Mouse (Mus musculus): ENCODE results near the gene Cops2. TPM values are rescaled to one million over a fixed set of nuclear protein-coding genes. Genes with fewer than 3 reads are reported as not detected.

The Cops2 gene
- polyA plus RNA-seq, 1 experiment from 2014 or later, result 115 TPM

DNA sequence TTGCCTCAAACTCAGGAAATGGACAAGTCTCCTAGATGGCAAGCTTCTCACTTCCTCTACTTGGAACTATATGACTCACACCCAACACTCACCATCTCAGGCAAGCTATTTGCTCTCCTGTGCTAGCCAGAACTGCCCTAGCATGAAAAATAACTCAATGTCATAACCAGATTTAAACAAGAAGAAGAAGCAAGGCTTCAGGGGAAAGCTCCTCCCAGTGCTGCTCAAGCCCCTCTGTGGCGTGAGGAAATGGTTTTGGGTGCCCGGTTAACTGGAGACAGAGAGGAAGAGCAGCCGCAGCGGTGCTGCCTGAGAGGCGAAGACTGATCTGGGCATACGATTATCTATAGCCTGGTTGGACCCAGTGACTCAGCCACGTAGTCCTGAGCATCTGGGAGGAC, 67.5 kb downstream of the Cops2 start:
- no peak overlapping the region for H3K9ac ChIP-seq (ENCODE audit: low read length)
- DNase-seq (ENCODE audit: low spot score), result no peak
- H3K27ac ChIP-seq (ENCODE audit: low read depth, low read length), result no peak overlapping the region
- WGBS, result 73% methylated on average over 7 of the region's 7 CpGs
- no peak overlapping the region for H3K4me2 ChIP-seq (ENCODE audit: low read depth)
- H3K4me3 ChIP-seq (ENCODE audit: low read depth, low read length), result no peak overlapping the region
- no peaks in the 10 kb centered on the region for H3K27me3 ChIP-seq (ENCODE audit: control insufficient read depth, insufficient read depth, low read length)
- no peak for ATAC-seq (ENCODE audit: insufficient read depth, low FRiP score, low TSS enrichment)
- H3K36me3 ChIP-seq (ENCODE audit: control insufficient read depth, insufficient read depth, low read length), result no peaks in the 10 kb centered on the region
- H3K4me1 ChIP-seq (ENCODE audit: control insufficient read depth, insufficient read depth, low read length), result no peaks in the 10 kb centered on the region
- H3K9me3 ChIP-seq (ENCODE audit: control insufficient read depth, low read length), result no peaks in the 10 kb centered on the region

DNA sequence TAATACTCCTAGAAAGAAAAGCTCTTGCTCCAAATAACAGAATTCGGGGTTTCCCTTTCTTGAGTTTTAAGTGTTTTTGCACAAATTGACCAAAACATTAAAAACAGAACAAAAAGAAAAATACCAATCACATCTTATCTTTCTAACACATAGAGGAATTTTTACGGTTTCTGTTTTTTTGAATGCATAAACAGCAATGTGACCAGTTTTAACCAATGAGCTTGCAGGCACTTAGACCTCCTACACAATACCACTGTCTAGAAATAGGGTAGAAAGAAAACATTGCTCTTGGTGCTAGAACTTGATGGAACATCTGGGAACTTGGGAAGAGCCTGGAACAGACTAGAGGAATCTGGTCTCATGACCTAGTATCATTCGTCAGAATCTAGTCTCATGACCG, 68.7 kb downstream of the Cops2 start:
- ATAC-seq (ENCODE audit: insufficient read depth, low FRiP score, low TSS enrichment) (no peak), DNase-seq (ENCODE audit: low spot score) (no peak)
- Histone ChIP-seq H3K36me3 (ENCODE audit: control insufficient read depth, insufficient read depth, low read length) (no peaks in the 10 kb centered on the region), H3K27ac (ENCODE audit: low read depth, low read length) (no peak overlapping the region), H3K4me1 (ENCODE audit: control insufficient read depth, insufficient read depth, low read length) (no peaks in the 10 kb centered on the region), H3K9me3 (ENCODE audit: control insufficient read depth, low read length) (no peaks in the 10 kb centered on the region), H3K4me3 (ENCODE audit: low read depth, low read length) (no peak overlapping the region), H3K9ac (ENCODE audit: low read length) (no peak overlapping the region), H3K4me2 (ENCODE audit: low read depth) (no peak overlapping the region), H3K27me3 (ENCODE audit: control insufficient read depth, insufficient read depth, low read length) (no peaks in the 10 kb centered on the region)
- WGBS, result 89% methylated on average over 4 of the region's 4 CpGs

DNA sequence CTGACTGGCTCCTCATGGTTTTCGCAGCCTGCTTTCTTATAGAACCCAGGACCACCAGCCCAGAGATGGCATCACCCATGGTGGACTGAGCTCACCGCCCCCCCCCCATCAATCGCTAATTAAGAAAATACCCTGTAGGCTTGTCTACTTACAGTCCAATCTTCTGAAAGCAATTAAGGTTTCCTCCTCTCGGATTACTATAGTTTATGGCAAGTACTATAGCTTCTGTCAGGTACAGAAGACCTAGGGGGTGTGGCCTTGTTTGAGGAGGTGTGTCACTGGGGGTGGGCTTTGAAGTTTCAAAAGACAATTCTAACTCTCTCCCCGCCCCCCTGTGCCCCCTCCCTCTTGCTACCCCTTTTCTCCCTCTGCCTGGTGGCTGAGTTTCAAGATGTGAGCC, 69.7 kb downstream of the Cops2 start:
- H3K36me3 ChIP-seq (ENCODE audit: control insufficient read depth, insufficient read depth, low read length), result no peaks in the 10 kb centered on the region
- no peak for ATAC-seq (ENCODE audit: insufficient read depth, low FRiP score, low TSS enrichment)

DNA sequence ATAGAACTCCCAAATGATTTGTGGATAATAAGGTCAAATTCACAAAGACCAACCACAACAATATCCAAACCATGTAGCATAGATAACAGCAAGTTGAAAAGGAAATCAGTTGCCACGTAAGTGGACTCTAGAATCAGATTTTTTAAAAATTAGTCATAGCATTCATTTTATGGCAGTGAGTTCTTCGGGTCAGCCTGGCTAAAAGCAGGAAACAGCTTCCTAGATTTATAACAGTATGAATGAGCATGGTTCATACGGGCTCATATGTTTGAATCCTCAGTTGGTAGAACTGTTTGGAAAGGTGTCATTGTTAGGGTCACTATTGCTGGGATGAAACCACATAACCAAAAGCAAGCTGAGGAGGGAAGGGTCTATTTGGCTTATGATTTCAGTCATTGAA, 70.2 kb downstream of the Cops2 start:
- no peak for DNase-seq (ENCODE audit: low spot score)
- H3K4me1 ChIP-seq (ENCODE audit: control insufficient read depth, insufficient read depth, low read length), result no peaks in the 10 kb centered on the region
- H3K27ac ChIP-seq (ENCODE audit: low read depth, low read length), result no peak overlapping the region
- H3K9ac ChIP-seq (ENCODE audit: low read length), result no peak overlapping the region
- WGBS, result 79% methylated on average over 3 of the region's 3 CpGs
- H3K9me3 ChIP-seq (ENCODE audit: control insufficient read depth, low read length), result no peaks in the 10 kb centered on the region
- no peak overlapping the region for H3K4me2 ChIP-seq (ENCODE audit: low read depth)
- H3K36me3 ChIP-seq (ENCODE audit: control insufficient read depth, insufficient read depth, low read length), result no peaks in the 10 kb centered on the region
- H3K27me3 ChIP-seq (ENCODE audit: control insufficient read depth, insufficient read depth, low read length), result no peaks in the 10 kb centered on the region
- H3K4me3 ChIP-seq (ENCODE audit: low read depth, low read length), result no peak overlapping the region
- ATAC-seq (ENCODE audit: insufficient read depth, low FRiP score, low TSS enrichment), result no peak

More for the DNA sequence above, 69.7 kb downstream of the Cops2 start:
- no peak overlapping the region for H3K9ac ChIP-seq (ENCODE audit: low read length)
- H3K4me2 ChIP-seq (ENCODE audit: low read depth), result no peak overlapping the region
- no peak overlapping the region for H3K4me3 ChIP-seq (ENCODE audit: low read depth, low read length)
- H3K27me3 ChIP-seq (ENCODE audit: control insufficient read depth, insufficient read depth, low read length), result no peaks in the 10 kb centered on the region
- 66% methylated on average over 5 of the region's 5 CpGs for WGBS
- H3K27ac ChIP-seq (ENCODE audit: low read depth, low read length), result no peak overlapping the region
- no peak for DNase-seq (ENCODE audit: low spot score)
- no peaks in the 10 kb centered on the region for H3K9me3 ChIP-seq (ENCODE audit: control insufficient read depth, low read length)
- H3K4me1 ChIP-seq (ENCODE audit: control insufficient read depth, insufficient read depth, low read length), result no peaks in the 10 kb centered on the region

DNA sequence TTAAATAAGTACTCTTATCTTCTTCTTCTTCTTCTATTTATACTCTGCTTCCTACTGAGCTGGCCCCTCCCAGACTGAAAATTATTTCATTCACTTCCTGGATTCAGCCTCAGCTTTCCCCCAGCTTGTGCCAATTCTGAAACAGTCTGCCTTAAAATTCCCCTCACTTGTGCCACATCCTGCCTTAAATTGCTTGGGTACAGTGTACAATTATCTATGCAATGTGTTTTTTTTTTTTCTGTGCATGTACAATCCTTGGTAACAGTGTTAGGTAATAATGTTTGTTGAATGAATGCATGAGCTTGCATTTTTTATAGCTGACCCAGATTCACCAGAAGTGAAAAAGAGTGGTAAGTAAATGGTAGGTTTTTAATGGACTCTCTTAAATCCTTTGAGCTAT, 70.6 kb downstream of the Cops2 start:
- no peaks in the 10 kb centered on the region for H3K4me1 ChIP-seq (ENCODE audit: control insufficient read depth, insufficient read depth, low read length)
- H3K27me3 ChIP-seq (ENCODE audit: control insufficient read depth, insufficient read depth, low read length), result no peaks in the 10 kb centered on the region
- H3K4me2 ChIP-seq (ENCODE audit: low read depth), result no peak overlapping the region
- ATAC-seq (ENCODE audit: insufficient read depth, low FRiP score, low TSS enrichment) (no peak), DNase-seq (ENCODE audit: low spot score) (no peak)
- no peak overlapping the region for H3K9ac ChIP-seq (ENCODE audit: low read length)
- H3K27ac ChIP-seq (ENCODE audit: low read depth, low read length), result no peak overlapping the region
- no peaks in the 10 kb centered on the region for H3K36me3 ChIP-seq (ENCODE audit: control insufficient read depth, insufficient read depth, low read length)
- no peaks in the 10 kb centered on the region for H3K9me3 ChIP-seq (ENCODE audit: control insufficient read depth, low read length)
- H3K4me3 ChIP-seq (ENCODE audit: low read depth, low read length), result no peak overlapping the region

DNA sequence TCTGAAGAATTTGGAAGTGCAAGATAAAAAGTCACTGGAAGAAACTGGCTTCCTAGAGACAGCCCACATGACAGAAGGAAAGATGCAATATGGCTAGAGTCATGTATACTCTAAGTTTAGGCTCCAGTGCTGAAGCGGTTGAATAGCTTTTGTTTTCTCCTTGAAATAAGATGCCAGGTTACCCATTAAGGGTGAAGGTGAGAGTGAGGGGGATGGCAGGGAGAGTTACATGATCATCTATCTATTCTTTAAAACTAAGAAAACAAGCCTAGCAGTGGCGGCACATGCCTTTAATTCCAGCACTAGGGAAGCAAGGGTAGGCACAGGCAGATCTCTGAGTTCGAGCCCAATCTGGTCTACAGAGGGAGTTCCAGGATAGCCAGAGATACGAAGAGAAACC, 73.9 kb downstream of the Cops2 start:
- no peak for ATAC-seq (ENCODE audit: insufficient read depth, low FRiP score, low TSS enrichment)
- no peaks in the 10 kb centered on the region for H3K36me3 ChIP-seq (ENCODE audit: control insufficient read depth, insufficient read depth, low read length)
- no peak overlapping the region for H3K4me3 ChIP-seq (ENCODE audit: low read depth, low read length)
- no peak overlapping the region for H3K9ac ChIP-seq (ENCODE audit: low read length)
- H3K9me3 ChIP-seq (ENCODE audit: control insufficient read depth, low read length), result no peaks in the 10 kb centered on the region
- no peak overlapping the region for H3K4me2 ChIP-seq (ENCODE audit: low read depth)
- no peaks in the 10 kb centered on the region; the same call in 1 of the 2 replicates for H3K4me1 ChIP-seq (ENCODE audit: control insufficient read depth, insufficient read depth, low read length)
- DNase-seq (ENCODE audit: low spot score), result no peak
- H3K27ac ChIP-seq (ENCODE audit: low read depth, low read length), result no peak overlapping the region
- no peaks in the 10 kb centered on the region for H3K27me3 ChIP-seq (ENCODE audit: control insufficient read depth, insufficient read depth, low read length)
- 76% methylated on average over 4 of the region's 4 CpGs for whole genome bisulfite sequencing

DNA sequence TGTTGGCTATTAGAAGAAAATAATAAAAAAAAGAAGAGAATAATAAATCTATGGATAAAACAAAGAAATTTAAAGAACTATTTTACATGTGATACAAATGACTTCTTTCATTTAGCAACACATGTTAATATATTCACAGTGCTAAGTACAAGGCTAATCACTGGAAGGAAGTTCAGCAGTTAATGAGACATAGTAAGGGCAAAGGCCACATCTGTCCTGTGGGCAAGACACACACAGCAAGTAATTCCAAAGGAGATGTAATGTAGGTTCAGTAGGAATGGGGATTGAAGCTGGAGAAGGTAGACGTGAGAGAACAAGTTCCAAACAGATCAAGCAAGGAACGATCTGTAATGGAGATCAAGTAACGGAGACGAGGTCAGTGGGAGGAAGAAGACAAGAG, 74.5 kb downstream of the Cops2 start:
- Histone ChIP-seq H3K4me2 (ENCODE audit: low read depth) (no peak overlapping the region), H3K9ac (ENCODE audit: low read length) (no peak overlapping the region), H3K9me3 (ENCODE audit: control insufficient read depth, low read length) (no peaks in the 10 kb centered on the region), H3K27me3 (ENCODE audit: control insufficient read depth, insufficient read depth, low read length) (no peaks in the 10 kb centered on the region), H3K36me3 (ENCODE audit: control insufficient read depth, insufficient read depth, low read length) (no peaks in the 10 kb centered on the region), H3K27ac (ENCODE audit: low read depth, low read length) (no peak overlapping the region), H3K4me1 (ENCODE audit: control insufficient read depth, insufficient read depth, low read length) (no peaks in the 10 kb centered on the region; the same call in 1 of the 2 replicates), H3K4me3 (ENCODE audit: low read depth, low read length) (no peak overlapping the region)
- 68% methylated on average over 4 of the region's 4 CpGs for WGBS
- no peak for ATAC-seq (ENCODE audit: insufficient read depth, low FRiP score, low TSS enrichment)
- DNase-seq (ENCODE audit: low spot score), result no peak

DNA sequence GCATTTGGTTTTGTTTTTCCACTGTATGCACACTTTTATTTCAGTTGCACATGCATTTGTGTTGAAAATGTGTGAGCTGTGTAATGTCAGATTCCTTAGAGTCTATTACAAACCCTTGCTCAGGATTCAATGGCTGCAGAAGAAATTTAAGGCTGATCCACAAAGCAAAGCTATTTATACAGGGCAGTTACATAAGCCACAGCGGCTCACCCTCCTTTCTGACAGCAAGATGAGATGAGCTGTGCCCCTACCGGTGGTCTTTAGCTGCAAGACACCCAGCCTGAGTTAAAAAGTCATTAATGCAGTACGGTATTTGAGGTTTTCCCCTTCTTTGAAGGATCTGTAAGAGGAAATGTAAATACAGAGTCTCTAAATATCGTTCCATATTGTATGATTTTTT, 75.1 kb downstream of the Cops2 start:
- H3K4me2 ChIP-seq (ENCODE audit: low read depth), result no peak overlapping the region
- ATAC-seq (ENCODE audit: insufficient read depth, low FRiP score, low TSS enrichment), result no peak
- no peaks in the 10 kb centered on the region for H3K9me3 ChIP-seq (ENCODE audit: control insufficient read depth, low read length)
- no peaks in the 10 kb centered on the region for H3K27me3 ChIP-seq (ENCODE audit: control insufficient read depth, insufficient read depth, low read length)
- no peaks in the 10 kb centered on the region; the same call in 1 of the 2 replicates for H3K4me1 ChIP-seq (ENCODE audit: control insufficient read depth, insufficient read depth, low read length)
- DNase-seq (ENCODE audit: low spot score), result no peak
- no peaks in the 10 kb centered on the region for H3K36me3 ChIP-seq (ENCODE audit: control insufficient read depth, insufficient read depth, low read length)
- no peak overlapping the region for H3K9ac ChIP-seq (ENCODE audit: low read length)
- no peak overlapping the region for H3K27ac ChIP-seq (ENCODE audit: low read depth, low read length)
- H3K4me3 ChIP-seq (ENCODE audit: low read depth, low read length), result no peak overlapping the region
- 57% methylated on average over 4 of the region's 4 CpGs for WGBS

DNA sequence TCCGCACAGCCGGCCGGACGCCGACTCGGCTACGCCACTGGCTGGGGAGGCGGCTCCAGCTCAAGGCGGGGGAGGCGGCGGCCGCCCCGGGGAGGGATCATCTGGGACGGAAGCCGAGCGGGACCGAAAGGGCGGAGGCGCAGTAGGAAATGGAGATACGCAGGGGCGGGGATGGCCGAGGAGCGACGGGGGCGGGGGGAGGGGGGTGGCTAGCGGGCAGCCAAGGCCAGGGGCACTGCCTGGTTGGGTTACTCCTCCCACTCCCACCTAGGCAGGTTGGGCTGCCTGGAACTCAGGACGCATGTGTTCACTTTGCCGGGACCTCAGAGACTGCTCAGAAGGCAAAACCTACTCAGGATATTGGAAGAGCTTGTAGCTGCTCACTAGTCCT, 76.2 kb downstream of the Cops2 start, which contains the start of gene Secisbp2l:
TSS of gene Secisbp2l (minus strand) at position 152 of the 391 bp plus-strand sequence.
- WGBS, result under 1% methylated on average over 27 of the region's 28 CpGs

More for the DNA sequence above, 76.2 kb downstream of the Cops2 start, which contains the start of gene Secisbp2l:
- Histone ChIP-seq H3K27ac (ENCODE audit: low read depth, low read length) (peak within 1 kb of the TSS; percentile 73; the same call in 1 of the 2 replicates), H3K4me2 (ENCODE audit: low read depth) (peak within 1 kb of the TSS; percentile 59), H3K9me3 (ENCODE audit: control insufficient read depth, low read length) (no peaks in the 10 kb centered on the region), H3K4me3 (ENCODE audit: low read depth, low read length) (peak within 1 kb of the TSS; percentile 89), H3K27me3 (ENCODE audit: control insufficient read depth, insufficient read depth, low read length) (no peaks in the 10 kb centered on the region), H3K9ac (ENCODE audit: low read length) (peak within 1 kb of the TSS; percentile 90), H3K36me3 (ENCODE audit: control insufficient read depth, insufficient read depth, low read length) (no peaks in the 10 kb centered on the region), H3K4me1 (ENCODE audit: control insufficient read depth, insufficient read depth, low read length) (no peaks in the 10 kb centered on the region; the same call in 1 of the 2 replicates)
- ATAC-seq (ENCODE audit: insufficient read depth, low FRiP score, low TSS enrichment), result peak; percentile 97
- peak; percentile 90 for DNase-seq (ENCODE audit: low spot score)

Measured in neural tube, embryonic 11.5 days (tissue).